Mouse (Mus musculus) lung, adult 2 months (tissue): Measurements from ENCODE around the gene Ppp2r5c. TPM values are rescaled to one million over a fixed set of nuclear protein-coding genes. Genes with fewer than 3 reads are reported as not detected.
A peak's percentile ranks its signal among the peaks of the same experiment; 100 is the strongest.

Experiments
- DNase-seq: peaks from one replicate; pipeline ENCODE4 v3.0.0; 2022
- H3K4me1 ChIP-seq: fragments of 200-500 bp; 2 replicates; pipeline ENCODE4 v1.6.1; 2011; ENCODE audit warnings: low read length; ENCODE audit not compliant: control insufficient read depth, insufficient read depth
- H3K4me3 ChIP-seq: fragments of 200-500 bp; replicated peaks from 2 replicates; pipeline ENCODE3; 2011; ENCODE audit warnings: low read depth, mild to moderate bottlenecking, control low read depth, low read length; ENCODE audit errors: extremely low read depth
- CTCF ChIP-seq: fragments of 200-500 bp; IDR thresholded peaks from 2 replicates; pipeline ENCODE4 v1.5.1; 2011; ENCODE audit warnings: mild to moderate bottlenecking, low read length, control low read depth; ENCODE audit not compliant: insufficient read depth
- POLR2A ChIP-seq: fragments of 200-500 bp; IDR thresholded peaks from 2 replicates; pipeline ENCODE4 v1.6.1; 2011; ENCODE audit warnings: low read depth, mild to moderate bottlenecking, control low read depth, low read length, borderline replicate concordance; ENCODE audit errors: extremely low read depth
- WGBS: fragments of 180-500 bp; shearing (Covaris S2); methylation state at CpG from one replicate; pipeline ENCODE4 v1.1.7; 2018; 5-methylcytosine and 5-hydroxymethylcytosine counted together
- polyA plus RNA-seq: library from polyadenylated mRNA; depleted of rRNA; stranded (reverse); fragments of >200 nt; gene quantifications from 2 replicates; pipeline ENCODE4 v1.2.3, GENCODE M21; 2012

The Ppp2r5c gene
- polyA plus RNA-seq, 1 experiment = 45.1 TPM

DNA sequence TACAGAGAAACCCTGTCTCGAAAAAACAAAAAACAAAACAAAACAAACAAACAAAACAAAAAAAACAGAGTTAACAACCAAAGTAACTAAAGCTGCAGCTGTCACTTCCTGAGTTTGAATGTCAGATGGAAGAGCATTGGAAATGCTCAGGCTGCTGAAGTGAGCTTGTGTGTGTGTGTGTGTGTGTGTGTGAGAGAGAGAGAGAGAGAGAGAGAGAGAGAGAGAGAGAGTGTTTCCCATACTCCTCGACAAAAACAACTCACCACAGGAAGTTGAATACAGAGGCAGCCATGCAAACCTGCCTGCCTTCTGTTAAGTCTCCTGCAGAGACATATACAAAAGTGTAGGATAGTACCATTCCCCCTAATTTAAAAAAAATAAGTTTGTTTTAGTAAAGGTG is 47.9 kb downstream of the Ppp2r5c start:
- WGBS = 45% methylated on average over 2 of the region's 2 CpGs
- no peak for TF ChIP-seq CTCF
- TF ChIP-seq POLR2A = no peak
- no peak overlapping the region for H3K4me3 ChIP-seq
- no peak for DNase-seq
- peaks cover 27% of the 10 kb centered on the region for H3K4me1 ChIP-seq

DNA sequence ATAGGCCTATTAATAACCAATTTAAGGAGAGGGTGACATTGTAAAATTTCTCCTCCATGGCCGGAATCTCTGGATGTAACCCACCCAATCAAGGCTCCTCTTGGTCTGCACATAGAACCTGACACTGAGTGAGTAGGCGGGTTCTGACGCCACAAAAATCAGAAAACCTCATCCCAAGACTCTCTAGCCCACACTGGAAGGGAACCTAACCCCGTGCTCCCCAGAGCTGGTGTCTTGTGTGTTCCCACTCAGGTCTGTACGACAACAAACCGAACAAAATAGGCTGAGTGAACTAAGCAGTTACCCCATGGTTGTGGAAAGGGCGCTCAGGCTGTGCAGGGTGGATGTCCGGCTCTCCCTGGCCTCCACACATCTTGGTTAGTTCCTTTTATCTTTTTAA is 48.3 kb downstream of the Ppp2r5c start:
- TF ChIP-seq CTCF (no peak), POLR2A (no peak)
- Histone ChIP-seq H3K4me1 (peaks cover 30% of the 10 kb centered on the region), H3K4me3 (no peak overlapping the region)
- WGBS = 95% methylated on average over 8 of the region's 8 CpGs
- DNase-seq = no peak

DNA sequence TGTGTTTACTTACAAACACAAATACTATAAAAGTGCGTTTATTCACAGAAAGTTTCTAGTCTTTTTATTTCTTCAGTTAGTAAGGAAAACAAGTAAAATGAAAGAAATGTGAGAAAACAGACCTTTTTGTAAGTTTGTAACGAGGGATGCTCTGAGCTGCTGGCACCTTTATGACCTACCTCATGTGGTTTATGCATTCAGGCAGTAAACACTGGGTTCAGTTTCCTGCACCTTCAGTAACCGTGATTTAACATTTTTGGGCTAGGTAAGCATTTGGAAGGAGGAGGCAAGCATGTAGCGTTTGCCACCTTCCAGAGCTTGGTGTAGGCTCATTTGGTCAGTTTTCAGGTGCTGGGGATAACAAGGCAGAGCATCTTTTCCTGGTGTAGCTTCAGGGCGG is 49.1 kb downstream of the Ppp2r5c start:
- DNase-seq = no peak
- H3K4me1 ChIP-seq = peaks cover 31% of the 10 kb centered on the region
- H3K4me3 ChIP-seq = no peak overlapping the region
- 80% methylated on average over 5 of the region's 5 CpGs for WGBS
- no peak for TF ChIP-seq POLR2A

DNA sequence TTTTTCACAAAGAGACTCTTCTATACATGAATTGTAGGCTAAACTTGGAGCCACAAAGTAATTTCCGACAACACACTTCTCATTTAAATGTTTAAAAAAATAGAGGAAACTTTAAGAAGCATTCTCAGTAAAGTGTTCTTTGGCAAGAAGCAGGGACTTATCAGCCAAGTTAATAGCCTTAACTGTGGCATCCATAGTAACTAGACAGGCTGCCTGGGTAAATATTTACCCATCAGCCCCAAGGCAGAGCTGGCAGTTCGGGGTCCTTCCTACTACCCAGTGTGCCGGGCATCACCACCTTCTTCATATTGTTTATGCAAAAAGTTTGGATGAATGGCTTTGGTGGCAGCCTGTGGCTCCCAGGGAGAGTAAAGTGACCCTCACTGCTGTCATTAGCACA is 50.1 kb downstream of the Ppp2r5c start:
- no peak for TF ChIP-seq POLR2A
- no peak for TF ChIP-seq CTCF
- 22% methylated on average over 3 of the region's 3 CpGs for WGBS
- H3K4me3 ChIP-seq = no peak overlapping the region
- H3K4me1 ChIP-seq = peaks cover 31% of the 10 kb centered on the region
- no peak for DNase-seq

DNA sequence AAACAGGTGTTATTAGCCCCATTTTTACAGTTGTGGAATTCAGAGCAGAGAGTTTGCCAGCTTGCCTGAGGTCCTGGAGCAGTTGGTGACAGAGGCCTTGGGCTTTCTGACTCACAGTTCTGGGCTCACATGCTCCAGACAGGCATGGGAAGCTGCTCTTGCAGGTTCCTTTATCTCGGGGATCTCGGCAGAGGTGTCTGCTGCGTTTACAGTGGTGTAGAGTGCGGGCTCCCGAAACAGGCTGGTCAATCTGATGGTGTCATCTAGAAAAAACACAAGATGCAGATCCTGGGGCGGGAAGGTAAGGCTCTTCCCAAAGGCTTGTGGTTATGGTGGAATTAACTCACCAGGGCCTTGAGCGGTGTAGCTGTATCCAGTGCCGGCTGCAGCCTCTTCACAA is 50.6 kb downstream of the Ppp2r5c start:
- WGBS = 49% methylated on average over 8 of the region's 8 CpGs
- Histone ChIP-seq H3K4me1 (peaks cover 31% of the 10 kb centered on the region), H3K4me3 (no peak overlapping the region)
- DNase-seq = no peak
- no peak for TF ChIP-seq CTCF
- no peak for TF ChIP-seq POLR2A

DNA sequence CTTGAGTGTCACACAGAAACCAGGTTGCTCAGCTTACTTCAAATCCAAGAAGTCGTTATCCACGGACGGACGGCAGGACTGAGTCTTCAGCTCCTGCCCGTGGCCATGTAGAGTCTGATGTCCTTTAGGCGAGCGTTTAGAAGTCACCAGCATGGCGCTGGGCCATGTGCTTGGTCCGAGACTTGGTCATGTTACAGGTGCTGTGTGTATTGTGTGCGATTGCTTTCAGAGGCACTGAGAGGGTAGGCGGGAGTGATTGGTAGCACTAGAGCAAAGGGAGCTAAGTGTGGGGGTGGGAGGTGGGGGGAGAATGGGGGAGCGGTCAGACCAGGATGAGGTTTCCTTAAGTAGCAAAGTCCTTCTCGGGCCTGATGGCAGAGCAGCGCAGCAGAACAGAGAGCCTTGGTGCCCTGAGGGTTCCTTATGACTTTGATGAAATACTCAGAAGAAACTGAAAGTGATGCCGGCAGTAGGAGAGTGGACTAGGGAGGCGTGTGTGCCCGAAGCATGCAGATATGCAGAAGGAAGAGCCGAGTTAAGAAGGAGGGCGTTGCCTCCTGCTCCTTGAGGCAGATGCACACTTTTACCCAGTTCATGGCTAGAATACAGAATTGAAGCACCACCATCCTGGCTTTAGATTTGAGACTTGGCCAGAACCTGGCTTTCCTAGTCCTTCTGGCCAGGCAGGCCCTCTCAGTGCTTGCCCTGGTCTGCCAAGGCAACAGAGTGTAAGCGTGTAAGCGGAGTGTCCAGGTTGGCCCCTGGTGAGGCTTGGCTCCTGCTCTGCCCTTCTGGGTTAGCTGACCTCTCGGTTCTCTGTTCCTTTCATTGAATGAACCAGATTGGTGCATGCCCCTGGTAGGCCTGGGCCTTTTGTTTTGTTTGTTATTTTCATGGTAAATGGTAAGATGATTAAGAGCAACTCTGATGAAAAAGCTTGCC is 51.6 kb downstream of the Ppp2r5c start:
- 46% methylated on average over 22 of the region's 22 CpGs for WGBS
- no peak for DNase-seq
- H3K4me3 ChIP-seq = peak overlapping the region; percentile 1
- peaks cover 33% of the 10 kb centered on the region for H3K4me1 ChIP-seq
- TF ChIP-seq CTCF (no peak), POLR2A (no peak)

DNA sequence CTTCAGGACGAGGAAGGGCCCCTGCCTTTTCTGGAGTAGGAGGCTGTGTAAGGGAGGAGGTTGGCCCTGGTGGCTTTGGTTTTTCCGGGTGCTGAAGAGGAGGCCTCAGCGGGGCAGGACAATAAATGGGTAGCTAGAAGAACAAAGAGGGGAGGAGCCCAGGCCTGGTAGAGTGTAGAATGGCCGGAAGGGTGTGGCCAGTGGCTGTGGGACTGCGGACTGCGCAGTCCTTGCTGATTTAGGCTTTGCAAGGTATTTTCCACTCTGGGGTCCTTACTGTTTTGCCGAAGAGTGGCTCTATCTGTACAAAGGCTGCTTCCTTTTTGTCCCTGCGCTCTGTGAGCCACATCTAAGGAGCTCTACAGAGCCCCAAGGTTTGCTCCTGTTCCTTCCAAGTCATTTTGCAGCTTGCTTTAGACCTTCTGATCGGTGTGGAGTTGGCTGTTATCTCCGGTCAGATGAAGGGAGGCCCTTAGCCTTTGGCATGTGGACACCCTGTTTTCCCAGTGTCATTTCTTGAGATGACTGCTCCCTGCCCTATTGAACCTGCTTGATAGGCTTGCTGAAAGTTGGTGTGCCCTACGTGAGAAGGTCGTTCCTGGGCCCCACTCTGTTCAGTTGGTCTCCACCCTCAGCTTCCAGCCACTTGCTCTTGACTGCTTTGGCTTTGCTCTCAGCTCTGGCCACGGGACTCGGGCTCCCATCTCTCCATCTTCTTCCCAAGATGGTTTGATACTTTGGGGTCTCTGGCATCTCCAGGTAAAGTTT is 52.5 kb downstream of the Ppp2r5c start:
- Histone ChIP-seq H3K4me3 (no peak overlapping the region), H3K4me1 (peaks cover 36% of the 10 kb centered on the region)
- DNase-seq = no peak
- TF ChIP-seq CTCF = no peak
- peak; percentile 46; the same call in 1 of the 2 replicates for TF ChIP-seq POLR2A
- WGBS = 35% methylated on average over 14 of the region's 14 CpGs

DNA sequence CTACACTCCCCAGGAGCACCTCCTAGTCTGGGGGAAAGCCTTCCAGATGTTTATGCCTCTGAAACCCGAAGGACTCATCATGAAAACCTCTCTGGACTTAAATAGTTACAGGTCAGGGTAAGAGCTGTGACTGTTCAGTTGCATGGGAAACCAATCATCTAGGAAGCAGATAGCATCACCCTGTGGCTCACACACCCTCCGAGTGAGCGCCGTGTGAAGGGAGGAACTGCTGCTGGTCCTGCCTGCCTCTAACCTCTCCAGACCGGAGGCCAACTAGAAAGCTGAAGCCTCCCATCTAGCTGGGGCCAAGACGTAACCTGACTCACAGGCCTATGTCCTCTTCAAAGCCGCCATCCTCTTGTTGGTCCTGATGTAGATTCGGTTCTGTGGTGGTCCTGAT is 53.2 kb downstream of the Ppp2r5c start:
- Histone ChIP-seq H3K4me1 (peaks cover 41% of the 10 kb centered on the region), H3K4me3 (no peak overlapping the region)
- TF ChIP-seq POLR2A = no peak
- 62% methylated on average over 8 of the region's 8 CpGs for WGBS
- DNase-seq = no peak

DNA sequence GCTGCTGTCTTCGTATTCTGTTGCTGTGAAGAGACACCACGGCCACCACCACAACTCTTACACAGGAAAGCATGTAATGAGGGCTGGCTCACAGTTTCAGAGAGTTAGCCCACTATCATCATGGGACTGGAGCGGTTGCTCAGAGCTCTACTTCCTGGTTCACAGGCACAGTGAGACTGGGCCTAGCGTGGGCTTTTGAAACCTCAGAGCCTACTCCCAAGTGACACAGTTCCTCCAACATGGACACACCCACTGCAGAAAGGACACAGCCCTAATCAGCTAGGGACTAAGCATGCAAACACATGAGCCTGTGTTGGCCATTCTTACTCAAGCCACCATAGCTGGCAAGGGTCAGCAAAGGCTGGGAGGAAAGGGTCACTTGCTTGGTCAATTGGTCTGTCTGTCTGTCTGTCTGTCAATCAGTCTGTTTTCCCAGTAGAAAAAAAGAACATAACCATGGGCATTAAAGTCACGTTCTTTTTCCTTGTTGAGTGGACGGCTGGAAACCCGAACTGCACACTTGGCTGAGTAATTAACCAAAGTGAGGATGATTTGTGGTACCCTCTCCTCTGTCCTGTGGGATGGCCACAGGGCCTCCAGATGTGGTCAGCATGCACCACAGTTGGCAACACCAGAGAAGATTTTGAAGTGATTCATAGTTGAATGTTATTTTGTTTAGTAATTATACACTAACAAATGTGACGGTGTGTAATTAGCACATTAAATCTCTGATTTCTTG is 56.7 kb downstream of the Ppp2r5c start:
- TF ChIP-seq POLR2A (no peak), CTCF (no peak)
- WGBS = 56% methylated on average over 8 of the region's 8 CpGs
- DNase-seq = no peak
- peaks cover 30% of the 10 kb centered on the region for H3K4me1 ChIP-seq
- H3K4me3 ChIP-seq = no peak overlapping the region

DNA sequence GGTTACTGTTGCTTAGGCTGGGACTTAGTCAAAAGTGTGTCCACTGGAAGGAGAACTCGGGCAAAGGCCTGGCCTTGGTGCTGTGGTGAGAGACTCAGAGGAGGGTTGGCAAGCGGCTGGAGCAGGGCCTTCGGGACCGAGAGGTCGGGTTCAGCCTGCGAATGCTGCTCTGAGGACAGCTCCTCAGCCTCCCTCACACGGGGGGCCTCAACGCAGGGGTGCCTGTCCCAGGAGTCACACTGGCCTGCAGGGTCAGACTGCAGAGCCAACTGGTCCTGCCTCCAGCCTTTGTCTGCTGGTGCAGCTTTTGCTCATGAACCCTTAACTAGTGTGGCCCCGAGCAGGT is 57.2 kb downstream of the Ppp2r5c start:
- H3K4me1 ChIP-seq = peaks cover 29% of the 10 kb centered on the region
- 63% methylated on average over 9 of the region's 9 CpGs for WGBS

More for the DNA sequence above, 57.2 kb downstream of the Ppp2r5c start:
- no peak for DNase-seq
- no peak overlapping the region for H3K4me3 ChIP-seq
- no peak for TF ChIP-seq POLR2A
- no peak for TF ChIP-seq CTCF
